Mouse (Mus musculus): Measurements from ENCODE around the gene Galnt6.

GRCm38 (mm10) chr15:100699386-100699785 lies 29.8 kb downstream of the Galnt6 start:
- TF ChIP-seq CTCF (IDR thresholded peaks at IDR 0.05; ENCODE audit: low read depth) (no peak), EP300 (IDR thresholded peaks at IDR 0.05; ENCODE audit: low read depth) (no peak)

All from liver, postnatal 0 days (tissue).